ENCODE assay signal across 20 mouse cellular contexts in genomic region chr2:44029035-44029715, GRCm38 (mm10).
DNase-seq lines count a peak whose midpoint lies in the region; ATAC-seq lines count a peak whose summit lies in the region.
"Had no signal": no experiment of that assay in that cellular context is flagged by ENCODE, and none has a peak within 500 bp of the region (broad histone marks: within the 10 kb centered on the region; RNA-seq: fewer than 3 reads in every experiment).

No protein-coding gene starts in this region.

- peak; percentile 18 to 25 for DNase-seq in cerebellum, postnatal 10 days
- no peak for DNase-seq in cerebellum, adult 9-11 months
- DNase-seq in left cerebral cortex, postnatal 14 days (ENCODE audit: low spot score in 2 of 2) = peak; percentile 22 to 45
- DNase-seq in left cerebral cortex, postnatal 4 days = no peak
- peak; percentile 58 to 66 for DNase-seq in layer of hippocampus, adult 8-10 months (ENCODE audit: low spot score in 2 of 2)
- DNase-seq in urinary bladder, postnatal 4 days (ENCODE audit: low spot score in 2 of 2) = no peak
- DNase-seq in adrenal gland, postnatal 36 days = no peak
- DNase-seq: adrenal gland, postnatal 14 days; cerebellum, adult 8-10 months; gastrocnemius, postnatal 10 days; heart, adult 2 months; heart, postnatal 36 days; kidney, adult 9 months; kidney, postnatal 25 days; liver, embryonic 13.5 days; lung, embryonic 14.5 days; lung, postnatal 36 days; right cerebral cortex, adult 18-20 months had no signal

- intact Hi-C loops in left cerebral cortex, postnatal 14 days (cut with DNase I) = no loop called here
- intact Hi-C loops in left cerebral cortex, postnatal 4 days (cut with DNase I) = no loop called here

- ATAC-seq in granulocyte monocyte progenitor cell, adult 5-6 weeks (replicated peaks; ENCODE audit: poor library complexity, severe bottlenecking) = no peak
- ATAC-seq: CD4-positive, CD25-positive, alpha-beta regulatory T cell, adult 4 months had no signal

Comparison
In these comparisons a context has a peak if more than half of its experiments do, and no peak if none do; other contexts are left out.
1. DNase-seq: peak in cerebellum, postnatal 10 days (2 of 2), left cerebral cortex, postnatal 14 days (2 of 2) and layer of hippocampus, adult 8-10 months (2 of 2); none in cerebellum, adult 9-11 months (single experiment), left cerebral cortex, postnatal 4 days (single experiment), urinary bladder, postnatal 4 days (0 of 2) and adrenal gland, postnatal 36 days (0 of 2).